Mouse (Mus musculus): ENCODE data around the gene Sema5a. TPM values are rescaled to one million over a fixed set of nuclear protein-coding genes. Genes with fewer than 3 reads are reported as not detected.

The Sema5a gene
- total and polyA plus RNA-seq, 2 experiments from 2014 or later, result 8.8 to 40.0 TPM

DNA sequence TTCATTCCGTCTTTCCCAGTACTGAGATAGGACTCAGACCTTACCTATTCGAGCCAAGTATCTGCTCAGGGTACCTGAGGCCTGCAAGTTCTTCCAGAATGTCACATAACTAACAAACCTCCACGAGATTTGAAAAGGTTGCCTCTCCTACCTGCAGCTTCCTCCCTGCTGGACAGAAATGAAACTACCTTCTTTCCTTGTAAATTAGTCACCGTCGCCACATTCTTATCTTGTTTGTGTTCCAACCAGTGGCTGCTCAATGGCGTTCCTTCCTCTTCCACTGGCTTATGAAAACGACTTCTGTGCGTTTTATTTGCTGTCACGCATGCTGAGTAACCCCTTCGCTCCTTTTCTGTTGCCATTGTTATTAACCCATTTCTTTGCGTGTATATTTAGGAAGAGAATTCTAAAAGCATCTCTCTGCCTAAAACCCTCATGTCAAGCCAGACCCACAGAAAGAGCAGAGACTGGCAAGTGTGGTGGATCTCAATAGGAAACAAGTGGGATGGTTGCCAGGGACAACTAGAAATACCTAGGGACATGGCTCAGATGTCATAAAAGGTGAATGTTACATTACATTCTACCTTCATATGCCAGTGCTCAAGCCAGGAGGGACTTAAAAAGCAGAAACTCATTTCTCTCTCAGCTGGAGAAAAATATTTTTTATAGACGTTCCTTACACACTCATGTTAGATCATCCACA, 378.6 kb downstream of the Sema5a start:
- 79% methylated on average over 12 of the region's 12 CpGs for WGBS
- H3K9ac ChIP-seq (replicated peaks; ENCODE audit: low read length), result no peak overlapping the region
- H3K4me2 ChIP-seq (ENCODE audit: low read depth, low read length), result no peak overlapping the region
- TF ChIP-seq CTCF (IDR thresholded peaks at IDR 0.05; ENCODE audit: low read depth), result no peak
- H3K27me3 ChIP-seq (ENCODE audit: insufficient read depth, low read length), result no peaks in the 10 kb centered on the region
- no peaks in the 10 kb centered on the region for H3K4me1 ChIP-seq (ENCODE audit: insufficient read depth, low read length)
- DNase-seq (ENCODE audit: low spot score) (no peak), ATAC-seq (no peak)
- no peaks in the 10 kb centered on the region for H3K9me3 ChIP-seq (ENCODE audit: low read length)
- H3K4me3 ChIP-seq (ENCODE audit: low read length), result no peak overlapping the region
- H3K27ac ChIP-seq, result no peak overlapping the region
- no peaks in the 10 kb centered on the region for H3K36me3 ChIP-seq (ENCODE audit: insufficient read depth, low read length)

DNA sequence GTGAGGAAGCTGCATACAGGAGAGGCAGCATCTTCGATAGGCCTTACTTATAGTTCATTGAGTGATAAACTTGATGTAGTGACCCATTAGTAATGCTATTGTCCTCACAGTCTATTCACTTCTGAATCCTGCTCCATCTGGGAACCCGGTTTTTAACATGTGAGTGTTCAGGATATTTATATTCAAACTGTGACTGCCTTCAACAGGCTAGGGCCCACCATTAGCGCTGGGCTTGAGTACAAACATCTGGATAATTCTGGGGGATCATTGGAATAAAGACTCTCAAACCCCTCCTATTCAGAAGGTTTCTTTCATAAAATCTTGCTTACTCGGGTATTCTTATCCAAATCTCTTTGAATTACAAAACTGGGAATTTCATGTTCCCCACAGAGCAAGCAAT, 379.5 kb downstream of the Sema5a start:
- Histone ChIP-seq H3K36me3 (ENCODE audit: insufficient read depth, low read length) (no peaks in the 10 kb centered on the region), H3K4me1 (ENCODE audit: insufficient read depth, low read length) (no peaks in the 10 kb centered on the region)
- WGBS, result 49% methylated on average over 4 of the region's 4 CpGs

DNA sequence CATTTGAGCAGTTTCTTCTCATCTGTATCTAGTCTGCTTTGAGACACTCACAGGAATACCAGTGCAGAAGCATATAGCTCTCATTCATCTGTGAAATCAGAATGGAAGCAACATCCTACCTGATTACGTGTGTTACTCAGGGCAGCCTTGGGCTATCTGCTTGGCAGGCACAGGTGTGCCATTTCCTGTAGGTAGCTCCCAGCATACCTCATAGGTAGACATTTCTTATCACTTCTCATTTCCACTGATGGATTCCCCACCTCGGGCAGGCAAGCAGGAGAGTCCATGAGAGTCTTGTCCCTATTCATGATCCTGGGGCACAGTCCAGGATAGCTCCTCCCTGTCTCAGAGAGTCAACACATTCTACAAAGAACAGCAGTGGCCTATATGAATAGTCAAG, 381.4 kb downstream of the Sema5a start:
- ATAC-seq (no peak), DNase-seq (ENCODE audit: low spot score) (no peak)
- H3K9ac ChIP-seq (replicated peaks; ENCODE audit: low read length), result no peak overlapping the region
- TF ChIP-seq CTCF (IDR thresholded peaks at IDR 0.05; ENCODE audit: low read depth), result no peak
- no peaks in the 10 kb centered on the region for H3K4me1 ChIP-seq (ENCODE audit: insufficient read depth, low read length)
- no peaks in the 10 kb centered on the region for H3K27me3 ChIP-seq (ENCODE audit: insufficient read depth, low read length)
- H3K4me2 ChIP-seq (ENCODE audit: low read depth, low read length), result no peak overlapping the region
- no peak overlapping the region for H3K4me3 ChIP-seq (ENCODE audit: low read length)
- H3K27ac ChIP-seq, result no peak overlapping the region
- 88% methylated on average over 2 of the region's 2 CpGs for WGBS
- no peaks in the 10 kb centered on the region for H3K9me3 ChIP-seq (ENCODE audit: low read length)
- no peaks in the 10 kb centered on the region for H3K36me3 ChIP-seq (ENCODE audit: insufficient read depth, low read length)

More for the DNA sequence above, 379.5 kb downstream of the Sema5a start:
- ATAC-seq (no peak), DNase-seq (ENCODE audit: low spot score) (no peak)
- H3K9me3 ChIP-seq (ENCODE audit: low read length), result no peaks in the 10 kb centered on the region
- H3K4me3 ChIP-seq (ENCODE audit: low read length), result no peak overlapping the region
- no peaks in the 10 kb centered on the region for H3K27me3 ChIP-seq (ENCODE audit: insufficient read depth, low read length)
- H3K4me2 ChIP-seq (ENCODE audit: low read depth, low read length), result no peak overlapping the region
- TF ChIP-seq CTCF (IDR thresholded peaks at IDR 0.05; ENCODE audit: low read depth), result no peak
- no peak overlapping the region for H3K27ac ChIP-seq
- no peak overlapping the region for H3K9ac ChIP-seq (replicated peaks; ENCODE audit: low read length)

DNA sequence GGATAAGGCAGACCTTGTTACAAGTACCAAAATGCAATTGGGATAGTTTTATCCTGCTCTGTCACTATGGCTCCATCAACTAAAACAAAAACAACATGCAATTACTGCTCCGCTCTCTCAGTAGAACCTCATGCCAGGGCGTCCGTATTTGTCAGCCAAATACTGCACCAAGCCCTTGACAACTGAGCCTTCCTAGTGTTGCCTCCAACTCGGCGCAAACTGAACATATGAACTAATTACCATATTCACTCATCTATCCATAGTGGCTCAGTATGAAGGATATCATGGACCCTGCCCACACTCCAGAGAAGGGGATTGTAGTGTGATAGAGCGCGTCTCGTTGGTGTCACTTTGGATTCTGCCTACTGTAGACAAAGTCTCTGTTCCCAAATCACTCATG, 389.1 kb downstream of the Sema5a start:
- ATAC-seq, result no peak
- Histone ChIP-seq H3K4me3 (ENCODE audit: low read length) (no peak overlapping the region), H3K9me3 (ENCODE audit: low read length) (no peaks in the 10 kb centered on the region), H3K27me3 (ENCODE audit: insufficient read depth, low read length) (no peaks in the 10 kb centered on the region), H3K4me2 (ENCODE audit: low read depth, low read length) (no peak overlapping the region), H3K27ac (no peak overlapping the region), H3K36me3 (ENCODE audit: insufficient read depth, low read length) (no peaks in the 10 kb centered on the region), H3K4me1 (ENCODE audit: insufficient read depth, low read length) (no peaks in the 10 kb centered on the region), H3K9ac (replicated peaks; ENCODE audit: low read length) (no peak overlapping the region)
- DNase-seq (ENCODE audit: low spot score), result no peak
- no peak for TF ChIP-seq CTCF (IDR thresholded peaks at IDR 0.05; ENCODE audit: low read depth)
- WGBS, result 91% methylated on average over 8 of the region's 8 CpGs

DNA sequence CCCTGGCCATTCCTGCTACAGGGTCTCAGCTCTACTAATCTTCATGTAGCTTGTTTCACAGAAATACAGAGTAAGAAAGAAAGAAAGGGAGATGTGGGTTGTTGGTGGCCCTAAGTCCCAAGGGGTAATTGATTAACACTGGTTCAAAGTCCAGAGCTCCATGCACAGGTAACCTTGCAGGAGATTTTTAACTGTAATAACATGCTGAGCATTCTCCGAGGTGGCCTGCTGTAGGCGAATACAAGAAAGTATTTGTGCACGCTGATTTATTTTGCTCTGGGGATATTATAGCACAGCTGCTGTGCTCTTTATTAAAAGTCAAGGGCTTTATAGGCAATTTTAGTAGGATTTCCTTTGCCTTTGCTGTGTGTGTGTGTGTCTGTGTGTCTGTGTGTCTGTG, 393.3 kb downstream of the Sema5a start:
- H3K27me3 ChIP-seq (ENCODE audit: insufficient read depth, low read length), result no peaks in the 10 kb centered on the region
- H3K9me3 ChIP-seq (ENCODE audit: low read length), result no peaks in the 10 kb centered on the region
- DNase-seq (ENCODE audit: low spot score) (no peak), ATAC-seq (no peak)
- no peak overlapping the region for H3K4me3 ChIP-seq (ENCODE audit: low read length)
- H3K27ac ChIP-seq, result no peak overlapping the region
- 67% methylated on average over 3 of the region's 3 CpGs for WGBS
- H3K36me3 ChIP-seq (ENCODE audit: insufficient read depth, low read length), result no peaks in the 10 kb centered on the region
- no peak overlapping the region for H3K4me2 ChIP-seq (ENCODE audit: low read depth, low read length)
- TF ChIP-seq CTCF (IDR thresholded peaks at IDR 0.05; ENCODE audit: low read depth), result no peak
- no peak overlapping the region for H3K9ac ChIP-seq (replicated peaks; ENCODE audit: low read length)
- no peaks in the 10 kb centered on the region for H3K4me1 ChIP-seq (ENCODE audit: insufficient read depth, low read length)

DNA sequence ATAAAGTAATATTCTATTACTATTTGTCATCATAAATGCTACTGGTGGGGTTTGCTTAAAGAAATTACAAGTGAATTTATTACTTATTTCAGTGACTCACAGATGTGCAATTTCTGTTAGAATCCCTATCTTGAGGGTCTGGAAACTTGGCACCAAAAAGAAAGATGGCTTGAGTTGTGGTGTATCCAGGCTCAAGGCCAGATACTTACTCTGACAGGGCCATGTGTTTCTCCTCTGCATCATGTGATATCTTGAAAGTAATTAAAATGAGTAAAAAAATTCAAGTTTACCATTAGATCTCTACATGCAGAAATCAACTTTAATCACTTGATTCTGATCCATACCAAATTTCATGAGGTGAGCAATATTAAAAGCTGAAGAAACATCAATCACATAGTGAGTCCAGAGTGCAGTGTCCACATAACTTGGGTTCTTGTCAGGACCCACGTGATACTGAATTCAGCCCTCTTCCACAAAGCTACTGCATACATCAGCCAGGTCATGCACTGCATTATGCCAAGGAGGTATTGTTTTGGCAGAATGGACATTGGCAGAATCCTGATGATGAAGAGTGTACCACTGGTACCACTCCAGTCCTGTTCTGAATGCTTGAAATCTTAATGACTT, 402.6 kb downstream of the Sema5a start:
- no peak for ATAC-seq
- Histone ChIP-seq H3K27me3 (ENCODE audit: insufficient read depth, low read length) (no peaks in the 10 kb centered on the region), H3K4me1 (ENCODE audit: insufficient read depth, low read length) (no peaks in the 10 kb centered on the region), H3K4me3 (ENCODE audit: low read length) (no peak overlapping the region), H3K27ac (no peak overlapping the region), H3K9ac (replicated peaks; ENCODE audit: low read length) (no peak overlapping the region), H3K9me3 (ENCODE audit: low read length) (no peaks in the 10 kb centered on the region), H3K4me2 (ENCODE audit: low read depth, low read length) (no peak overlapping the region), H3K36me3 (ENCODE audit: insufficient read depth, low read length) (no peaks in the 10 kb centered on the region)
- no peak for TF ChIP-seq CTCF (IDR thresholded peaks at IDR 0.05; ENCODE audit: low read depth)
- WGBS, result 69% methylated on average over 1 of the region's 1 CpGs
- no peak for DNase-seq (ENCODE audit: low spot score)

DNA sequence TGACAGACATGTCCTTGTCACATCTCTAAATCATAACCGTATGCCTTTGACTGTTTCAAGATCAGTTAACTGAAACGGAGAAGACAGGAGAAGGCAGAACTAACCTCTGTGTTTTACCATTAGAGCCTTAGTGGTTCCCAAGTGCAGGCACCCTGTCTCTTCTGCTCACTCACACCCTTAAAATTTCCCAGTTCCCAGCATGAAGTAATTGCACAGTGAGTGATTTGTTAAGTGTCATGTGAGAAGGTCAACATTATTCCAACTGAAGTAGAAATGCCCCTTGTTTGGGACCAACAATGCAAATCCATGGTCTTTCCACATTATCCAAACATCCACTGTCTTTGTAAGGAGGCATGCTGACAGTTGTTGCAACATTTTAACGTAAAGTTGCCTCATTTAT, 409.4 kb downstream of the Sema5a start:
- no peaks in the 10 kb centered on the region for H3K36me3 ChIP-seq (ENCODE audit: insufficient read depth, low read length)
- no peak overlapping the region for H3K9ac ChIP-seq (replicated peaks; ENCODE audit: low read length)
- H3K4me1 ChIP-seq (ENCODE audit: insufficient read depth, low read length), result no peaks in the 10 kb centered on the region
- no peak overlapping the region for H3K27ac ChIP-seq
- WGBS, result 86% methylated on average over 3 of the region's 3 CpGs
- no peak for TF ChIP-seq CTCF (IDR thresholded peaks at IDR 0.05; ENCODE audit: low read depth)
- ATAC-seq (no peak), DNase-seq (ENCODE audit: low spot score) (no peak)
- H3K4me2 ChIP-seq (ENCODE audit: low read depth, low read length), result no peak overlapping the region
- H3K4me3 ChIP-seq (ENCODE audit: low read length), result no peak overlapping the region
- H3K27me3 ChIP-seq (ENCODE audit: insufficient read depth, low read length), result no peaks in the 10 kb centered on the region
- no peaks in the 10 kb centered on the region for H3K9me3 ChIP-seq (ENCODE audit: low read length)

All from hindbrain, postnatal 0 days (tissue).